Mouse (Mus musculus) layer of hippocampus, adult 2 months (tissue): Measurements from ENCODE around the gene Gm45015. TPM values are rescaled to one million over a fixed set of nuclear protein-coding genes. Genes with fewer than 3 reads are reported as not detected.
"Not testable (repeated sequence)": the region's sequence is repeated elsewhere in the genome, so short reads cannot be mapped to it uniquely, and the experiment has no call there.

Experiments
- DNase-seq, 2 experiments: peaks; one replicate each; pipeline ENCODE4 v3.0.0; 2022; ENCODE audit warnings: low spot score in 2 of 2
- H3K27ac ChIP-seq: fragments of 200-600 bp; 2 replicates; pipeline ENCODE4 v1.8.1; 2022
- H3K4me3 ChIP-seq: fragments of 200-600 bp; 2 replicates; pipeline ENCODE4 v1.8.1; 2022; ENCODE audit warnings: mild to moderate bottlenecking
- CTCF ChIP-seq: fragments of 200-600 bp; conservative IDR thresholded peaks from 2 replicates; pipeline ENCODE4 v1.8.1; 2022; ENCODE audit warnings: antibody characterized with exemption, mild to moderate bottlenecking, moderate library complexity
- total RNA-seq, 2 experiments: library from RNA; stranded (reverse); gene quantifications; 2 replicates each; pipeline ENCODE4 v1.2.3; 2021

The Gm45015 gene
- total RNA-seq, 2 experiments from 2014 or later = not detected

- no peak for TF ChIP-seq CTCF
- Histone ChIP-seq H3K4me3 (no peak overlapping the region), H3K27ac (no peak overlapping the region)
- DNase-seq = no peak
Measured at GRCm38 (mm10) chrX:73321029-73321428, 15.6 kb downstream of the Gm45015 start.

GRCm38 (mm10) chrX:73312522-73312921 is 24.1 kb downstream of the Gm45015 start:
- TF ChIP-seq CTCF = peak; percentile 82
- peak; percentile 11 to 34 for DNase-seq
- Histone ChIP-seq H3K4me3 (no peak overlapping the region), H3K27ac (no peak overlapping the region)

DNA sequence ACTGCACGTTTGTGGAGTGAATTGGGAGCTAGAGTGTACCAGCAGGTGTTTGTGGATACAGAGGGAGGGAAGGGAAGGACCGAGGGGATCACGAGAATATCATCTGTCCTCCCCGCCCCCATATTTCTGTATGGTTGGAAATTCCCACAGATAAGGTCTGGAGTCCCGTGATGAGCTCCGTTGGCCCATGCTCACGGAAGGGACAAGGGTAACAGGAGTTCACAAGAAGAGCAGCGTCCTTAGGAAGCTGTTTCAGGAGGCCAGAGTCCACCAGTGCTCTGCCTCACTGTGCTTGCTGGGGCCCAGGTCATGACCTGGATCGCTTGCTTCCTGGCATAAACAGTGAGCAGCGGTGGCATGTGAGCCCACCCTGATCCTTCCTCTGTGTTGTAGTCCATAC is 40.9 kb downstream of the Gm45015 start:
- H3K4me3 ChIP-seq, DNase-seq, H3K27ac ChIP-seq: not testable (repeated sequence)

DNA sequence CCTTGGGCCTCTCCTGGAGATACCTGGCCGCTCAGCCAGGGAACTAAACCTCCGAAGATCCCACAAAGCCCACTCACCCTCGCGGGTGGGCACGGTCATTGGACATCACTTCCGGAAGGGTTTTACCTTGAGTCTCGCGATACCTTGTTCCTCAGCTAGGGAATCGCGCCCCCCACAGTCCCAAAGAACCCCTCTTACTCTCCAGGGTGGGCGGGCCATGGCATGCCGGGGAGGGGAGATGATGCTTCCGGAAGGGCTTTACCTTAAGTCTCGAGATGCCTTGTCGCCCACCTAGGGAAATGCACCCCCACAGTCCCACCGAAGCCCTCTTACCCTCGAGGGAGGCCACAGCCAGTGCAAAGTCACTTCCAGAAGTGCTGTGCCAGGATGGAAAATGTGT is 43.8 kb downstream of the Gm45015 start, which contains the start of the genes Xlr5a and Xlr5c:
Xlr5a (minus strand) TSS at position 101 of the 400 bp plus-strand sequence.
Xlr5c (minus strand) TSS at position 101 of the 400 bp plus-strand sequence.
- H3K27ac ChIP-seq, DNase-seq, H3K4me3 ChIP-seq: not testable (repeated sequence)

Other genes starting within 250 kb of the Gm45015 start
- 1 to 10 TPM in 1 of 2 experiments, not detected in 1; 1.7 TPM for gene Xlr3a, start 239.7 kb downstream of the Gm45015 start, total RNA-seq
- 1 to 10 TPM; 2.9 to 3.1 TPM for gene Gm14685, start 219.8 kb downstream of the Gm45015 start, total RNA-seq
- not detected for gene Xlr5b, start 188.0 kb downstream of the Gm45015 start, total RNA-seq
- gene DXBay18, start 187.4 kb downstream of the Gm45015 start, total RNA-seq = under 1 TPM in 1 of 2 experiments, not detected in 1; 0.91 TPM
- gene Spin2d, start 159.9 kb downstream of the Gm45015 start, total RNA-seq = not detected
- gene Xlr3b, start 144.6 kb downstream of the Gm45015 start, total RNA-seq = 1 to 10 TPM in 1 of 2 experiments, under 1 TPM in 1; 0.15 to 1.7 TPM
- not detected for gene Xlr4b, start 122.5 kb downstream of the Gm45015 start, total RNA-seq
- gene F8a, start 108.5 kb downstream of the Gm45015 start, total RNA-seq = 10 to 100 TPM; 12.9 to 14.0 TPM
- not detected for gene Xlr4c, start 93.7 kb downstream of the Gm45015 start, total RNA-seq
- not detected for gene Xlr3c, start 71.5 kb downstream of the Gm45015 start, total RNA-seq
- gene Xlr5a, start 43.9 kb downstream of the Gm45015 start, total RNA-seq = not detected
- gene Xlr5c, start 43.9 kb downstream of the Gm45015 start, total RNA-seq = not detected
- gene Zfp275, start 5.8 kb upstream of the Gm45015 start, total RNA-seq = 10 to 100 TPM; 11.0 to 11.9 TPM
- not detected for gene Gm18336, start 61.9 kb upstream of the Gm45015 start, total RNA-seq
- gene Zfp92, start 74.3 kb upstream of the Gm45015 start, total RNA-seq = 1 to 10 TPM; 2.8 TPM
- gene Trex2, start 98.5 kb upstream of the Gm45015 start, total RNA-seq = not detected
- 10 to 100 TPM in 1 of 2 experiments, 1 to 10 TPM in 1; 8.1 to 11.1 TPM for gene Haus7, start 122.2 kb upstream of the Gm45015 start, total RNA-seq
- gene Bgn, start 146.8 kb upstream of the Gm45015 start, total RNA-seq = 10 to 100 TPM; 15.9 to 19.3 TPM
- 100 to 1,000 TPM; 156 to 158 TPM for gene Atp2b3, start 166.2 kb upstream of the Gm45015 start, total RNA-seq